Mouse (Mus musculus) spleen, adult 2 months (tissue): ENCODE measurements around the gene Slc24a1.

Source experiments
- CTCF ChIP-seq: fragments of 200-500 bp; IDR thresholded peaks from 2 replicates; pipeline ENCODE4 v1.5.1; 2011; ENCODE audit warnings: mild to moderate bottlenecking, inconsistent platforms; ENCODE audit not compliant: insufficient read depth, insufficient read length, insufficient replicate concordance; ENCODE audit errors: extremely low read depth
- POLR2A ChIP-seq: fragments of 200-500 bp; IDR thresholded peaks from 2 replicates; pipeline ENCODE4 v1.6.1; 2011; ENCODE audit warnings: low read depth, low read length, inconsistent platforms

DNA sequence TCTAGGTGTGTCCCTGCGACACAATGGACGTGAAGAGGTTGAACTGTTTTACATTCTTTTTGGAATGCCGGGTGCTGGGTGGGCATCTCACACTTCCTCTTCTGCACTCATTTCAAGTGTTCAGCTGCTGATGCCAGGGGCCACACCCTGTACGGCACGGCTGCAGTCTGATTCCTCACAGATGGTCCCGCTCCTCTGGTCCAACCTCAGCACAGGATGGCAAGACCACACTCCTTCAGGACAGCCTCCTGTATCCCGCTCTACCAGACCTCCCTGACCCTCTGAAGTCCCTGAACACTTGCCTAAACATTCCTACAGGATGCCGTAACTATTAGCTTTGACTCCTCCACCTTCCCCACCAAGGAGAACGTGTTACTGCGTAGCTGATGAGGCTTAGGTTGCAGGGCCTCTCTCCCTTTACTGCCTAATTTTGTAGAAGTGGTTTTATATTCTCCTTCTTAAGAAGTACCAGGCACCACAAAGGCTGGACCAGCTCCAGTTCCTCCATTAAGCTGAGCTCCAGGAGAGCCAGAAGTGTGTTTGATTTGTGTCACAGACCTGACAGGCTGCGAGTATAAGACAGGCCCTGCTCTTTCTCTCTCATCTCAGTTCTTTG lies 10.6 kb downstream of the Slc24a1 start:
- TF ChIP-seq CTCF (no peak), POLR2A (no peak)
